Mouse (Mus musculus) midbrain, embryonic 14.5 days (tissue): ENCODE measurements at regions not wholly inside any gene's neighbourhood (a gene's known extent, or its start where the extent isn't known, plus 50 kb on each side); places are given as distances from the start of the nearest gene placed in this dataset.

Experiments
- ATAC-seq: fragments of 200-750 bp; cut with Nextera tagmentation; 2 replicates; pipeline ENCODE4 v1.8.0; 2017; ENCODE audit warnings: moderate number of reproducible peaks, moderate library complexity; ENCODE audit not compliant: low FRiP score, low TSS enrichment
- DNase-seq: peaks from one replicate; pipeline ENCODE4 v3.0.0-alpha.2; 2015
- H3K27ac ChIP-seq: fragments of 300-500 bp; sonication (generic); replicated peaks from 2 replicates; pipeline ENCODE4 v1.5.1; 2014; ENCODE audit warnings: mild to moderate bottlenecking, low read depth, low read length, moderate library complexity
- H3K27me3 ChIP-seq: fragments of 300-500 bp; sonication (generic); 2 replicates; pipeline ENCODE4 v1.6.1; 2014; ENCODE audit warnings: low read length, control low read depth, mixed read lengths; ENCODE audit not compliant: control insufficient read depth, insufficient read depth
- H3K36me3 ChIP-seq: fragments of 300-500 bp; sonication (generic); 2 replicates; pipeline ENCODE4 v1.6.1; 2014; ENCODE audit warnings: low read length, control low read depth; ENCODE audit not compliant: control insufficient read depth, insufficient read depth
- H3K4me1 ChIP-seq: fragments of 300-500 bp; sonication (generic); 2 replicates; pipeline ENCODE4 v1.6.1; 2014; ENCODE audit warnings: mild to moderate bottlenecking, antibody characterized with exemption, low read length, control low read depth; ENCODE audit not compliant: control insufficient read depth, insufficient read depth
- H3K4me2 ChIP-seq: fragments of 300-500 bp; sonication (generic); 2 replicates; pipeline ENCODE4 v1.6.1; 2014; ENCODE audit warnings: mild to moderate bottlenecking, low read length, moderate library complexity
- H3K4me3 ChIP-seq: fragments of 300-500 bp; sonication (generic); replicated peaks from 2 replicates; pipeline ENCODE4 v1.5.1; 2014; ENCODE audit warnings: low read depth, low read length
- H3K9ac ChIP-seq: fragments of 300-500 bp; sonication (generic); replicated peaks from 2 replicates; pipeline ENCODE4 v1.6.1; 2014; ENCODE audit warnings: mild to moderate bottlenecking, low read length, moderate library complexity
- H3K9me3 ChIP-seq: fragments of 300-500 bp; sonication (generic); 2 replicates; pipeline ENCODE4 v1.6.1; 2016; ENCODE audit warnings: low read length, control low read depth, mixed read lengths; ENCODE audit not compliant: control insufficient read depth
- WGBS: fragments of 180-500 bp; shearing (Covaris S2); extraction: QIAGEN DNeasy Blood & Tissue Kit; methylation state at CpG from one replicate; pipeline ENCODE4 v1.1.7; 2014; 5-methylcytosine and 5-hydroxymethylcytosine counted together

- no peak for ATAC-seq
- 53% methylated on average over 8 of the region's 8 CpGs for WGBS
Observed at GRCm38 (mm10) chr11:63706057-63706456, 216.0 kb downstream of the Hs3st3b1 start.

GRCm38 (mm10) chr11:63707093-63707492 is 215.0 kb downstream of the Hs3st3b1 start:
- H3K27ac ChIP-seq: no peak overlapping the region
- no peak overlapping the region for H3K4me3 ChIP-seq
- no peaks in the 10 kb centered on the region for H3K36me3 ChIP-seq
- no peak for ATAC-seq
- no peak overlapping the region for H3K4me2 ChIP-seq
- WGBS: 16% methylated on average over 5 of the region's 5 CpGs
- H3K4me1 ChIP-seq: peaks cover 11% of the 10 kb centered on the region
- H3K9ac ChIP-seq: no peak overlapping the region
- peak; percentile 46 for DNase-seq
- H3K27me3 ChIP-seq: no peaks in the 10 kb centered on the region
- no peaks in the 10 kb centered on the region for H3K9me3 ChIP-seq

More at GRCm38 (mm10) chr11:63706057-63706456, 216.0 kb downstream of the Hs3st3b1 start:
- Histone ChIP-seq H3K4me1 (peaks cover 11% of the 10 kb centered on the region), H3K27me3 (no peaks in the 10 kb centered on the region), H3K36me3 (no peaks in the 10 kb centered on the region), H3K9ac (no peak overlapping the region), H3K27ac (no peak overlapping the region), H3K4me2 (no peak overlapping the region), H3K9me3 (no peaks in the 10 kb centered on the region), H3K4me3 (no peak overlapping the region)
- DNase-seq: no peak

DNA sequence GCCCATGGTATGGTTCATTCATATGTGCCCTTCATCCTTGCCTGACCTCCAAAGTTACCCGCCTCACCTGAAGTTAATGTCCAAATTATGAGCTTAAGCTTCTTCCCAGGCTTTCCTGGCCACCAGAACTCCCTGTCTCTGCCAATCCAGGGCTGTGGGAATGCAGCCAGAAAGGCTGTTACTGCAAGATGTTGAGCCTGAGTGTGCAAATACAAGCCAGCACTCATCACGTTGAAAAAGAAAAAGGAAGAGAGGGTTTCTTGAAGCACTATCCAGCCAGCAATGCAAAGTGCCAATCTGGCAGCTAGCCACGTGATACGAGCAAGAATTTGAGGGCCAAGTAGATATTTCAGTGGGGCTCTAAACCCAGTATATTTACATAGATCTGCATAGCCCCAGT is 213.7 kb downstream of the Hs3st3b1 start:
- Histone ChIP-seq H3K9me3 (no peaks in the 10 kb centered on the region), H3K4me3 (no peak overlapping the region), H3K27me3 (no peaks in the 10 kb centered on the region), H3K9ac (no peak overlapping the region), H3K36me3 (no peaks in the 10 kb centered on the region), H3K4me1 (peaks cover 11% of the 10 kb centered on the region), H3K27ac (no peak overlapping the region), H3K4me2 (no peak overlapping the region)
- 79% methylated on average over 4 of the region's 4 CpGs for WGBS
- DNase-seq (no peak), ATAC-seq (no peak)

- H3K4me1 ChIP-seq: peaks cover 4% of the 10 kb centered on the region
- DNase-seq (no peak), ATAC-seq (no peak)
- no peak overlapping the region for H3K4me2 ChIP-seq
- H3K27me3 ChIP-seq: no peaks in the 10 kb centered on the region
- no peaks in the 10 kb centered on the region for H3K9me3 ChIP-seq
- H3K27ac ChIP-seq: no peak overlapping the region
- H3K9ac ChIP-seq: no peak overlapping the region
- 62% methylated on average over 15 of the region's 15 CpGs for WGBS
- no peak overlapping the region for H3K4me3 ChIP-seq
- H3K36me3 ChIP-seq: no peaks in the 10 kb centered on the region
Observed at GRCm38 (mm10) chr11:63712053-63712864, 209.8 kb downstream of the Hs3st3b1 start.

DNA sequence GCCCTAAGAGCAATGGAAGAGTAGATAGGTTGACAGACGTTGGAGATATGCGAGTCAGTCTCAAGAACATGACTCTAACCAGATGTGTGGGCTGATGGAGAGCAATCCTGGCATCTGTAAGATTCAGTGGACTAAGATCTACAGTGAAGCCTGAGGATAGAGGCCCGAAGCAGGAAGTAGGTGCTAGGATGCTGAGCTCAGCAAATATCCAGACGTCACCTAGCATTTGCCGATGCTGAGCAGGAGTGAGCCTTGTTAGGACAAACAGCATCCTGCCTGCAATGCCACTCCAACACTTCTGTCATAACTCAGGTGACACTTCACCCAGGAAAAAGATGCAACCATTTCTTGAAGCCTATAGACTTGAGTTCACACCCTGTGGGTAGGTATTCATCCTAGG is 199.8 kb downstream of the Hs3st3b1 start:
- no peak overlapping the region for H3K27ac ChIP-seq
- no peak overlapping the region for H3K9ac ChIP-seq
- H3K4me1 ChIP-seq: no peaks in the 10 kb centered on the region
- no peak overlapping the region for H3K4me3 ChIP-seq
- WGBS: 99% methylated on average over 5 of the region's 5 CpGs
- no peaks in the 10 kb centered on the region for H3K36me3 ChIP-seq
- H3K27me3 ChIP-seq: no peaks in the 10 kb centered on the region
- ATAC-seq (no peak), DNase-seq (no peak)
- H3K9me3 ChIP-seq: no peaks in the 10 kb centered on the region
- H3K4me2 ChIP-seq: no peak overlapping the region

- Histone ChIP-seq H3K4me1 (peaks cover 9% of the 10 kb centered on the region; the same call in 1 of the 2 replicates), H3K4me3 (no peak overlapping the region), H3K27ac (no peak overlapping the region), H3K27me3 (no peaks in the 10 kb centered on the region), H3K9ac (no peak overlapping the region), H3K9me3 (no peaks in the 10 kb centered on the region), H3K4me2 (no peak overlapping the region), H3K36me3 (no peaks in the 10 kb centered on the region)
- no peak for ATAC-seq
- no peak for DNase-seq
- WGBS: 65% methylated on average over 9 of the region's 9 CpGs
Observed at GRCm38 (mm10) chr11:63730880-63731279, 191.2 kb downstream of the Hs3st3b1 start.

DNA sequence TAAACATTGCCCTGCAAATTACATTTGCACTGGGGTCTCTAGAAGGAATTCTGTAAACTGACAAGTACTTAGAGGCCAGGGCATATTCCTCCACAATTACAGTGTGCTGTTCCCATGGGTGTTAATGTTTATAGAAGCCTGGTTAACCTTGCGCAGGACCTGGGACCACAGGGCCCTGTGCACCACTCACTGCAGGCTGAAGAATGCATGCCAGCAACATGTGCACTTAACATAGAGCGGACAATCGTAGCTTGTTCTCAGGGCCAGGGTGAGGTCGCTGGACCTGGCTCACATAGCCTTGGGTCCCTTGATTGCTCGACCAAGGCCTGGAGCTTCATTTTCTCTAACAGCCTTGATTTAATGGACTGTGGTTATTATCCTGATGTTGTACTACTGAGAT is 168.8 kb downstream of the Hs3st3b1 start:
- DNase-seq (no peak), ATAC-seq (no peak)
- 75% methylated on average over 5 of the region's 5 CpGs for WGBS
- Histone ChIP-seq H3K4me2 (no peak overlapping the region), H3K36me3 (no peaks in the 10 kb centered on the region), H3K27ac (no peak overlapping the region), H3K4me1 (no peaks in the 10 kb centered on the region), H3K27me3 (no peaks in the 10 kb centered on the region), H3K9ac (no peak overlapping the region), H3K9me3 (no peaks in the 10 kb centered on the region), H3K4me3 (no peak overlapping the region)

- ATAC-seq: no peak
- no peaks in the 10 kb centered on the region for H3K36me3 ChIP-seq
- no peaks in the 10 kb centered on the region for H3K27me3 ChIP-seq
- H3K4me2 ChIP-seq: no peak overlapping the region
- 84% methylated on average over 3 of the region's 3 CpGs for WGBS
- H3K9ac ChIP-seq: no peak overlapping the region
- no peak overlapping the region for H3K4me3 ChIP-seq
- H3K4me1 ChIP-seq: no peaks in the 10 kb centered on the region
- no peak overlapping the region for H3K27ac ChIP-seq
- no peak for DNase-seq
- H3K9me3 ChIP-seq: no peaks in the 10 kb centered on the region
Observed at GRCm38 (mm10) chr11:63754826-63755225, 167.3 kb downstream of the Hs3st3b1 start.

- no peak overlapping the region for H3K4me3 ChIP-seq
- H3K9ac ChIP-seq: no peak overlapping the region
- 0 out of 2 replicates have a peak, but pooled peaks cover 6% of the 10 kb centered on the region for H3K4me1 ChIP-seq
- DNase-seq: no peak
- no peaks in the 10 kb centered on the region for H3K36me3 ChIP-seq
- H3K9me3 ChIP-seq: no peaks in the 10 kb centered on the region
- H3K4me2 ChIP-seq: no peak overlapping the region
- no peak overlapping the region for H3K27ac ChIP-seq
- ATAC-seq: no peak
- H3K27me3 ChIP-seq: no peaks in the 10 kb centered on the region
- 93% methylated on average over 3 of the region's 3 CpGs for WGBS
Observed at GRCm38 (mm10) chr11:63758313-63758712, 163.8 kb downstream of the Hs3st3b1 start.
